Mouse (Mus musculus) bone marrow macrophage, adult 2 months (primary cell): ENCODE measurements around the gene Farp1.

Experiments
- CTCF ChIP-seq: IDR thresholded peaks from 2 replicates; pipeline ENCODE4 v1.5.1; 2012; ENCODE audit warnings: low read depth, mild to moderate bottlenecking, low read length, moderate library complexity
- POLR2A ChIP-seq: IDR thresholded peaks from 2 replicates; pipeline ENCODE4 v1.6.1; 2012; ENCODE audit warnings: mild to moderate bottlenecking, low read depth, low read length, borderline replicate concordance

DNA sequence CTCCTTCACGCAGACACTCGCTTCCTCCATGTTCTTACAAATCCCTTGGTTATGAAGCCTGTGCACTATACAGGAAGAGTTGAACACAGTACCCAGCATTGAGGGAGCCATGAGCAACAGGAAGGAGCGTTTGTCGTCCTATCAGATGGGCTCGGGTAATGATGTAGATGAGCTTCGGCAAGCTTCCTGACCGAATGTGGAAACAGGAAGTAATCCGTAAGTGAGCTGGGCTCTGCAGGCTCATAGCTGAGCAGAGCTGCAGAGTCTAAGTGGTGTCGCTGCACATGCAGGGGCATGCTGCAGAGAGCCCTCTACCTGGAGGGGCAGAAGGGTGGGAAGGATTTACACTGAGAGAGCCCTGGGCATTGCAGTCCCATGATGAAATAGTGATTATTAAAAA lies 140.4 kb downstream of the Farp1 start:
- TF ChIP-seq CTCF (no peak), POLR2A (no peak)
